ENCODE assay signal across 11 mouse cellular contexts in genomic region chr6:49221906-49222305, GRCm38 (mm10). TPM values are rescaled to one million over a fixed set of nuclear protein-coding genes. Genes with fewer than 3 reads are reported as not detected.
DNase-seq lines count a peak whose midpoint lies in the region; ATAC-seq lines count a peak whose summit lies in the region.
"Had no signal": no experiment of that assay in that cellular context is flagged by ENCODE, and none has a peak within 500 bp of the region (broad histone marks: within the 10 kb centered on the region; RNA-seq: fewer than 3 reads in every experiment).

No protein-coding gene starts in this region.

- no peak for DNase-seq in limb, embryonic 10.5 days (ENCODE audit: low spot score)
- DNase-seq in embryonic facial prominence, embryonic 10.5 days (ENCODE audit: low spot score): peak; percentile 59
- no peak for DNase-seq in liver, embryonic 13.5 days
- DNase-seq in layer of hippocampus, adult 8-10 months (ENCODE audit: low spot score in 2 of 2): no peak
- no peak for DNase-seq in gastrocnemius, postnatal 36 days
- DNase-seq: gastrocnemius, postnatal 10 days had no signal

- no peak overlapping the region for H3K4me3 ChIP-seq in forebrain, embryonic 13.5 days
- no peak overlapping the region for H3K4me3 ChIP-seq in forebrain, embryonic 16.5 days (replicated peaks; ENCODE audit: low read length)
- H3K4me3 ChIP-seq in limb, embryonic 12.5 days (replicated peaks): no peak overlapping the region
- H3K4me3 ChIP-seq in limb, embryonic 10.5 days: no peak overlapping the region
- peak overlapping the region; percentile 28; the same call in 1 of the 2 replicates for H3K4me3 ChIP-seq in embryonic facial prominence, embryonic 10.5 days
- no peak overlapping the region for H3K4me3 ChIP-seq in liver, embryonic 13.5 days (replicated peaks)
- H3K4me3 ChIP-seq: erythroblast, embryonic 14.5 days; neural tube, embryonic 12.5 days had no signal

- H3K27me3 ChIP-seq in forebrain, embryonic 13.5 days: no peaks in the 10 kb centered on the region
- no peaks in the 10 kb centered on the region for H3K27me3 ChIP-seq in forebrain, embryonic 16.5 days (replicated peaks; ENCODE audit: control insufficient read depth, insufficient read depth, low read length)
- H3K27me3 ChIP-seq in limb, embryonic 12.5 days: no peaks in the 10 kb centered on the region
- H3K27me3 ChIP-seq in limb, embryonic 10.5 days (ENCODE audit: low read depth, poor library complexity, severe bottlenecking): no peaks in the 10 kb centered on the region
- no peaks in the 10 kb centered on the region for H3K27me3 ChIP-seq in embryonic facial prominence, embryonic 10.5 days (replicated peaks; ENCODE audit: low read depth, poor library complexity, severe bottlenecking)
- no peaks in the 10 kb centered on the region for H3K27me3 ChIP-seq in liver, embryonic 13.5 days
- H3K27me3 ChIP-seq: neural tube, embryonic 12.5 days had no signal

- H3K4me2 ChIP-seq in forebrain, embryonic 13.5 days: peak overlapping the region; percentile 22; the same call in 1 of the 2 replicates
- H3K4me2 ChIP-seq in forebrain, embryonic 16.5 days (ENCODE audit: low read length): no peak overlapping the region
- H3K4me2 ChIP-seq in limb, embryonic 12.5 days: peak overlapping the region; percentile 23; the same call in 1 of the 2 replicates
- peak overlapping the region; percentile 36 for H3K4me2 ChIP-seq in liver, embryonic 13.5 days
- H3K4me2 ChIP-seq: neural tube, embryonic 12.5 days had no signal

- no peak overlapping the region for H3K9ac ChIP-seq in forebrain, embryonic 13.5 days
- no peak overlapping the region for H3K9ac ChIP-seq in forebrain, embryonic 16.5 days (replicated peaks; ENCODE audit: low read depth, low read length)
- no peak overlapping the region for H3K9ac ChIP-seq in limb, embryonic 12.5 days (replicated peaks)
- H3K9ac ChIP-seq in liver, embryonic 13.5 days: peak overlapping the region; percentile 22; the same call in 1 of the 2 replicates
- H3K9ac ChIP-seq: neural tube, embryonic 12.5 days had no signal

- no peak for ATAC-seq in forebrain, embryonic 13.5 days
- no peak for ATAC-seq in forebrain, embryonic 16.5 days
- ATAC-seq in limb, embryonic 12.5 days (ENCODE audit: insufficient number of reproducible peaks, insufficient read depth, low FRiP score, low TSS enrichment, low read depth): no peak
- no peak for ATAC-seq in liver, embryonic 13.5 days (ENCODE audit: low read depth)

- WGBS in forebrain, embryonic 13.5 days: 3% methylated on average over 7 of the region's 7 CpGs
- 5% methylated on average over 7 of the region's 7 CpGs for WGBS in forebrain, embryonic 16.5 days
- WGBS in limb, embryonic 12.5 days: 6% methylated on average over 7 of the region's 7 CpGs
- 5% methylated on average over 7 of the region's 7 CpGs for WGBS in limb, embryonic 10.5 days
- WGBS in embryonic facial prominence, embryonic 10.5 days: under 1% methylated on average over 7 of the region's 7 CpGs
- 6% methylated on average over 7 of the region's 7 CpGs for WGBS in liver, embryonic 13.5 days (ENCODE audit: insufficient replicate concordance)

- H3K36me3 ChIP-seq in forebrain, embryonic 13.5 days (ENCODE audit: poor library complexity, severe bottlenecking): no peaks in the 10 kb centered on the region
- no peaks in the 10 kb centered on the region for H3K36me3 ChIP-seq in forebrain, embryonic 16.5 days (ENCODE audit: control insufficient read depth, insufficient read depth)
- H3K36me3 ChIP-seq in limb, embryonic 12.5 days: no peaks in the 10 kb centered on the region
- no peaks in the 10 kb centered on the region for H3K36me3 ChIP-seq in limb, embryonic 10.5 days
- H3K36me3 ChIP-seq in embryonic facial prominence, embryonic 10.5 days (replicated peaks): no peaks in the 10 kb centered on the region
- no peaks in the 10 kb centered on the region for H3K36me3 ChIP-seq in liver, embryonic 13.5 days
- H3K36me3 ChIP-seq: neural tube, embryonic 12.5 days had no signal

- H3K9me3 ChIP-seq in forebrain, embryonic 13.5 days (replicated peaks): no peaks in the 10 kb centered on the region
- no peaks in the 10 kb centered on the region for H3K9me3 ChIP-seq in forebrain, embryonic 16.5 days (ENCODE audit: control insufficient read depth, low read length)
- no peaks in the 10 kb centered on the region for H3K9me3 ChIP-seq in limb, embryonic 12.5 days
- no peaks in the 10 kb centered on the region for H3K9me3 ChIP-seq in limb, embryonic 10.5 days (replicated peaks)
- H3K9me3 ChIP-seq in embryonic facial prominence, embryonic 10.5 days: no peaks in the 10 kb centered on the region
- H3K9me3 ChIP-seq in liver, embryonic 13.5 days (replicated peaks): no peaks in the 10 kb centered on the region
- H3K9me3 ChIP-seq: neural tube, embryonic 12.5 days had no signal

- H3K4me1 ChIP-seq in forebrain, embryonic 13.5 days: peaks cover 12% of the 10 kb centered on the region
- peaks cover 11% of the 10 kb centered on the region for H3K4me1 ChIP-seq in forebrain, embryonic 16.5 days (replicated peaks; ENCODE audit: control insufficient read depth, insufficient read depth, low read length)
- H3K4me1 ChIP-seq in limb, embryonic 12.5 days (replicated peaks): peaks cover 18% of the 10 kb centered on the region
- peaks cover 20% of the 10 kb centered on the region for H3K4me1 ChIP-seq in limb, embryonic 10.5 days
- peaks cover 26% of the 10 kb centered on the region for H3K4me1 ChIP-seq in embryonic facial prominence, embryonic 10.5 days
- peaks cover 21% of the 10 kb centered on the region for H3K4me1 ChIP-seq in liver, embryonic 13.5 days (replicated peaks)
- H3K4me1 ChIP-seq: neural tube, embryonic 12.5 days had no signal

- H3K27ac ChIP-seq in forebrain, embryonic 13.5 days: no peak overlapping the region
- H3K27ac ChIP-seq in forebrain, embryonic 16.5 days (ENCODE audit: low read length): no peak overlapping the region
- H3K27ac ChIP-seq in limb, embryonic 12.5 days: no peak overlapping the region
- no peak overlapping the region for H3K27ac ChIP-seq in limb, embryonic 10.5 days
- H3K27ac ChIP-seq in embryonic facial prominence, embryonic 10.5 days (replicated peaks): 0 out of 2 replicates have a peak overlapping the region, but pooled peaks have one; percentile 44
- H3K27ac ChIP-seq in liver, embryonic 13.5 days: peak overlapping the region; percentile 23; the same call in 1 of the 2 replicates
- H3K27ac ChIP-seq: neural tube, embryonic 12.5 days had no signal

- intact Hi-C loops in gastrocnemius, postnatal 36 days (cut with DNase I): loop anchor here (5.0 kb wide), 1 partner anchor 1965 kb away; no protein-coding TSS in a partner anchor

RNA-seq across cellular contexts. Expression of gene Igf2bp3, which starts 7.1 kb away (rescaled TPM):
- 55.2 and 56.9 TPM in 2 replicates for polyA plus RNA-seq in forebrain, embryonic 13.5 days (2015; fragmentation: Nextera tagmentation; extraction: Ambion mirVana)
- 34.1 and 39.0 TPM in 2 replicates for polyA plus RNA-seq in forebrain, embryonic 16.5 days (2015; fragmentation: Nextera tagmentation; extraction: Ambion mirVana)
- 114 and 122 TPM in 2 replicates for polyA plus RNA-seq in limb, embryonic 12.5 days (2016; fragmentation: Nextera tagmentation; extraction: Ambion mirVana)
- 148 and 149 TPM in 2 replicates for polyA plus RNA-seq in limb, embryonic 10.5 days (2016; fragmentation: Nextera tagmentation; extraction: Ambion mirVana)
- 159 TPM in 2 replicates for polyA plus RNA-seq in embryonic facial prominence, embryonic 10.5 days (2016; fragmentation: Nextera tagmentation; extraction: Ambion mirVana)
- polyA plus RNA-seq in liver, embryonic 13.5 days (2015; fragmentation: Nextera tagmentation; extraction: Ambion mirVana): 21.4 and 25.4 TPM in 2 replicates
- not detected for total RNA-seq in layer of hippocampus, adult 8-10 months (2022)
- under 1 TPM; 0.08 to 0.20 TPM for total RNA-seq in gastrocnemius, postnatal 36 days (2021)

RNA-seq across cellular contexts. Expression of gene Tra2a, which starts 41.9 kb away (rescaled TPM):
- 164 and 177 TPM in 2 replicates for polyA plus RNA-seq in forebrain, embryonic 13.5 days (2015; fragmentation: Nextera tagmentation; extraction: Ambion mirVana)
- polyA plus RNA-seq in forebrain, embryonic 16.5 days (2015; fragmentation: Nextera tagmentation; extraction: Ambion mirVana): 154 and 163 TPM in 2 replicates
- polyA plus RNA-seq in limb, embryonic 12.5 days (2016; fragmentation: Nextera tagmentation; extraction: Ambion mirVana): 151 and 169 TPM in 2 replicates
- 126 and 128 TPM in 2 replicates for polyA plus RNA-seq in limb, embryonic 10.5 days (2016; fragmentation: Nextera tagmentation; extraction: Ambion mirVana)
- 123 and 132 TPM in 2 replicates for polyA plus RNA-seq in embryonic facial prominence, embryonic 10.5 days (2016; fragmentation: Nextera tagmentation; extraction: Ambion mirVana)
- polyA plus RNA-seq in liver, embryonic 13.5 days (2015; fragmentation: Nextera tagmentation; extraction: Ambion mirVana): 51.9 and 60.9 TPM in 2 replicates
- 100 to 1,000 TPM in 1 of 4 experiments, 10 to 100 TPM in 3; 54.1 to 108 (median 82.0) TPM for total RNA-seq in layer of hippocampus, adult 8-10 months (2022)
- 10 to 100 TPM; 13.4 to 16.7 TPM for total RNA-seq in gastrocnemius, postnatal 36 days (2021)

Comparison
In these comparisons a context has a peak if more than half of its experiments do, and no peak if none do; other contexts are left out.
1. H3K27ac ChIP-seq: peak in embryonic facial prominence, embryonic 10.5 days (single experiment) and liver, embryonic 13.5 days (single experiment); none in forebrain, embryonic 13.5 days (single experiment), forebrain, embryonic 16.5 days (single experiment), limb, embryonic 12.5 days (single experiment) and limb, embryonic 10.5 days (single experiment).